Mouse (Mus musculus) MEL (cell line): ENCODE data around the gene Fam213a. TPM values are rescaled to one million over a fixed set of nuclear protein-coding genes. Genes with fewer than 3 reads are reported as not detected.

ENCODE experiments used
- DNase-seq: peaks from one replicate; pipeline ENCODE4 v3.0.0; 2011; ENCODE audit warnings: low read depth, low spot score
- H3K27ac ChIP-seq: 2 replicates; pipeline ENCODE4 v1.5.1; 2012; ENCODE audit warnings: low read depth, mild to moderate bottlenecking, control low read depth, low read length, moderate library complexity; ENCODE audit not compliant: control insufficient read depth
- H3K27me3 ChIP-seq, 2 experiments: fragments of 150-350 bp in 1 of 2; sonication (generic) in 1 of 2; 2 replicates each; pipeline ENCODE4 v1.6.1; 2012; ENCODE audit warnings: low read length in 2 of 2, mild to moderate bottlenecking in 2 of 2, improper control_type of control experiment in 1 of 2, moderate library complexity in 1 of 2; ENCODE audit not compliant: insufficient read depth in 2 of 2, control insufficient read depth in 1 of 2
- H3K36me3 ChIP-seq, 2 experiments: 2 replicates each; pipeline ENCODE4 v1.6.1; 2012 to 2014; ENCODE audit warnings: low read length in 2 of 2, improper control_type of control experiment in 1 of 2, inconsistent platforms in 1 of 2, mild to moderate bottlenecking in 1 of 2; ENCODE audit not compliant: insufficient read depth in 2 of 2, control insufficient read depth in 1 of 2
- H3K4me1 ChIP-seq, 2 experiments: fragments of 150-350 bp in 1 of 2; sonication (generic) in 1 of 2; 2 replicates each; pipeline ENCODE4 v1.6.1; 2012; ENCODE audit warnings: low read length in 2 of 2, improper control_type of control experiment in 1 of 2, mild to moderate bottlenecking in 1 of 2; ENCODE audit not compliant: insufficient read depth in 2 of 2, control insufficient read depth in 1 of 2
- H3K4me3 ChIP-seq, 2 experiments: fragments of 150-350 bp in 1 of 2; sonication (generic) in 1 of 2; 2 replicates each; pipeline ENCODE4 v1.5.1; 2012; ENCODE audit warnings: low read depth in 2 of 2, low read length in 2 of 2, mild to moderate bottlenecking in 2 of 2, moderate library complexity in 2 of 2, control low read depth in 1 of 2, improper control_type of control experiment in 1 of 2; ENCODE audit not compliant: control insufficient read depth in 1 of 2, insufficient read depth in 1 of 2
- H3K79me2 ChIP-seq: 2 replicates; pipeline ENCODE4 v1.6.1; 2012; ENCODE audit warnings: mild to moderate bottlenecking, low read length, moderate library complexity; ENCODE audit not compliant: control insufficient read depth, poor library complexity, insufficient read depth
- H3K9ac ChIP-seq: 2 replicates; pipeline ENCODE4 v1.6.1; 2012; ENCODE audit warnings: low read depth, mild to moderate bottlenecking, control low read depth, low read length, moderate library complexity; ENCODE audit not compliant: control insufficient read depth, poor library complexity, severe bottlenecking
- H3K9me3 ChIP-seq: fragments of 150-350 bp; sonication (generic); replicated peaks from 2 replicates; pipeline ENCODE4 v1.6.1; 2012; ENCODE audit warnings: mild to moderate bottlenecking, low read length, improper control_type of control experiment, moderate library complexity; ENCODE audit not compliant: insufficient read depth
- CHD1 ChIP-seq: IDR thresholded peaks from 2 replicates; pipeline ENCODE4 v1.6.1; 2012; ENCODE audit warnings: low read depth, mild to moderate bottlenecking, inconsistent platforms, low read length, improper control_type of control experiment
- CHD2 ChIP-seq: IDR thresholded peaks from 2 replicates; pipeline ENCODE4 v1.6.1; 2011; ENCODE audit warnings: low read length, improper control_type of control experiment
- CTCF ChIP-seq, 3 experiments: IDR thresholded peaks in 2 of 3; conservative IDR thresholded peaks in 1 of 3; 2 replicates each; pipeline ENCODE4 v1.5.1; 2011 to 2012; ENCODE audit warnings: low read length in 3 of 3, low read depth in 2 of 3, mild to moderate bottlenecking in 2 of 3, improper control_type of control experiment in 1 of 3, inconsistent platforms in 1 of 3, mixed read lengths in 1 of 3, moderate library complexity in 1 of 3; ENCODE audit not compliant: control insufficient read depth in 1 of 3, insufficient read depth in 1 of 3, poor library complexity in 1 of 3, severe bottlenecking in 1 of 3
- ELF1 ChIP-seq: IDR thresholded peaks from 2 replicates; pipeline ENCODE4 v1.6.1; 2014; ENCODE audit warnings: low read depth, mild to moderate bottlenecking, inconsistent platforms, low read length, improper control_type of control experiment, moderate library complexity
- EP300 ChIP-seq, 2 experiments: IDR thresholded peaks; 2 replicates each; pipeline ENCODE4 v1.6.1; 2011; ENCODE audit warnings: improper control_type of control experiment in 2 of 2, low read length in 2 of 2, low read depth in 1 of 2, mild to moderate bottlenecking in 1 of 2
- ETS1 ChIP-seq: IDR thresholded peaks from 2 replicates; pipeline ENCODE4 v1.6.1; 2012; ENCODE audit warnings: low read depth, mild to moderate bottlenecking, inconsistent platforms, low read length, improper control_type of control experiment, moderate library complexity
- GATA1 ChIP-seq: IDR thresholded peaks from 2 replicates; pipeline ENCODE4 v1.6.1; 2011; ENCODE audit warnings: low read depth, low read length, improper control_type of control experiment
- HCFC1 ChIP-seq: IDR thresholded peaks from 2 replicates; pipeline ENCODE4 v1.6.1; 2012; ENCODE audit warnings: low read depth, mild to moderate bottlenecking, inconsistent platforms, low read length, improper control_type of control experiment, moderate library complexity
- JUND ChIP-seq: IDR thresholded peaks from 2 replicates; pipeline ENCODE4 v1.6.1; 2011; ENCODE audit warnings: low read depth, mild to moderate bottlenecking, improper control_type of control experiment, low read length
- KAT2A ChIP-seq: conservative IDR thresholded peaks from 2 replicates; pipeline ENCODE4 v1.6.1; 2012; ENCODE audit warnings: low read depth, low read length, improper control_type of control experiment, inconsistent platforms
- MAFK ChIP-seq: IDR thresholded peaks from 2 replicates; pipeline ENCODE4 v1.6.1; 2011; ENCODE audit warnings: low read depth, mild to moderate bottlenecking, low read length, improper control_type of control experiment, borderline replicate concordance
- MAX ChIP-seq: IDR thresholded peaks from 2 replicates; pipeline ENCODE4 v1.6.1; 2011; ENCODE audit warnings: low read length, improper control_type of control experiment
- MXI1 ChIP-seq: IDR thresholded peaks from 2 replicates; pipeline ENCODE4 v1.6.1; 2011; ENCODE audit warnings: mild to moderate bottlenecking, low read depth, low read length, improper control_type of control experiment
- MYB ChIP-seq: IDR thresholded peaks from 2 replicates; pipeline ENCODE4 v1.6.1; 2011; ENCODE audit warnings: mild to moderate bottlenecking, low read depth, low read length, improper control_type of control experiment
- NELFE ChIP-seq: IDR thresholded peaks from 2 replicates; pipeline ENCODE4 v1.6.1; 2011; ENCODE audit warnings: low read depth, low read length, improper control_type of control experiment
- POLR2A ChIP-seq, 2 experiments: IDR thresholded peaks; 2 replicates each; pipeline ENCODE4 v1.6.1; 2011 to 2012; ENCODE audit warnings: low read length in 2 of 2, mild to moderate bottlenecking in 2 of 2, control low read depth in 1 of 2, improper control_type of control experiment in 1 of 2, low read depth in 1 of 2, moderate library complexity in 1 of 2; ENCODE audit not compliant: control insufficient read depth in 1 of 2, insufficient read depth in 1 of 2, poor library complexity in 1 of 2
- POLR2AphosphoS2 ChIP-seq: IDR thresholded peaks from 2 replicates; pipeline ENCODE4 v1.6.1; 2011; ENCODE audit warnings: low read length, improper control_type of control experiment
- POLR2AphosphoS5 ChIP-seq: IDR thresholded peaks from 2 replicates; pipeline ENCODE4 v1.6.1; 2012; ENCODE audit warnings: low read depth, borderline replicate concordance, mild to moderate bottlenecking, inconsistent platforms, low read length, moderate library complexity, mixed read lengths
- RAD21 ChIP-seq: IDR thresholded peaks from 2 replicates; pipeline ENCODE4 v1.6.1; 2011; ENCODE audit warnings: mild to moderate bottlenecking, low read depth, low read length, improper control_type of control experiment
- RCOR1 ChIP-seq: IDR thresholded peaks from 2 replicates; pipeline ENCODE4 v1.6.1; 2012; ENCODE audit warnings: low read depth, mild to moderate bottlenecking, inconsistent platforms, low read length, improper control_type of control experiment
- TAL1 ChIP-seq: IDR thresholded peaks from 2 replicates; pipeline ENCODE4 v1.6.1; 2012; ENCODE audit warnings: mild to moderate bottlenecking, inconsistent platforms, low read length, moderate library complexity, mixed read lengths
- TBP ChIP-seq: IDR thresholded peaks from 2 replicates; pipeline ENCODE4 v1.8.0; 2011; ENCODE audit warnings: low read depth, low read length, improper control_type of control experiment
- TCF12 ChIP-seq: IDR thresholded peaks from 2 replicates; pipeline ENCODE4 v1.6.1; 2014; ENCODE audit warnings: low read depth, mild to moderate bottlenecking, inconsistent platforms, low read length, improper control_type of control experiment, moderate library complexity
- UBTF ChIP-seq: IDR thresholded peaks from 2 replicates; pipeline ENCODE4 v1.6.1; 2012; ENCODE audit warnings: low read depth, mild to moderate bottlenecking, inconsistent platforms, low read length, improper control_type of control experiment, moderate library complexity, borderline replicate concordance; ENCODE audit not compliant: insufficient read depth
- USF2 ChIP-seq, 2 experiments: IDR thresholded peaks; 2 replicates each; pipeline ENCODE4 v1.6.1; 2011 to 2012; ENCODE audit warnings: improper control_type of control experiment in 2 of 2, low read length in 2 of 2, borderline replicate concordance in 1 of 2, inconsistent platforms in 1 of 2, low read depth in 1 of 2, mild to moderate bottlenecking in 1 of 2; ENCODE audit not compliant: insufficient read depth in 1 of 2
- ZKSCAN1 ChIP-seq: IDR thresholded peaks from 2 replicates; pipeline ENCODE4 v1.6.1; 2012; ENCODE audit warnings: low read depth, mild to moderate bottlenecking, inconsistent platforms, low read length, improper control_type of control experiment, moderate library complexity
- ZNF384 ChIP-seq: IDR thresholded peaks from 2 replicates; pipeline ENCODE4 v1.6.1; 2012; ENCODE audit warnings: low read depth, mild to moderate bottlenecking, inconsistent platforms, low read length, improper control_type of control experiment
- polyA plus RNA-seq, 2 experiments: library from polyadenylated mRNA; stranded (reverse) in 1 of 2; unstranded in 1 of 2; fragments of >175 nt in 1 of 2; fragments of >200 nt in 1 of 2; gene quantifications; 2 replicates each; pipeline versions ENCODE4 v1.2.1 to v1.2.4; 2012; ENCODE audit warnings: low replicate concordance in 2 of 2, low read depth in 1 of 2; ENCODE audit not compliant: insufficient read length in 2 of 2, insufficient read depth in 1 of 2, missing spikeins in 1 of 2
- total RNA-seq: library from RNA; depleted of rRNA; stranded (reverse); fragments of 300-350 nt; gene quantifications from 2 replicates; pipeline ENCODE4 v1.2.3, GENCODE M21; 2012

The Fam213a gene
- total and polyA plus RNA-seq, 3 experiments = 19.2 to 28.5 TPM; not detected in 1

DNA sequence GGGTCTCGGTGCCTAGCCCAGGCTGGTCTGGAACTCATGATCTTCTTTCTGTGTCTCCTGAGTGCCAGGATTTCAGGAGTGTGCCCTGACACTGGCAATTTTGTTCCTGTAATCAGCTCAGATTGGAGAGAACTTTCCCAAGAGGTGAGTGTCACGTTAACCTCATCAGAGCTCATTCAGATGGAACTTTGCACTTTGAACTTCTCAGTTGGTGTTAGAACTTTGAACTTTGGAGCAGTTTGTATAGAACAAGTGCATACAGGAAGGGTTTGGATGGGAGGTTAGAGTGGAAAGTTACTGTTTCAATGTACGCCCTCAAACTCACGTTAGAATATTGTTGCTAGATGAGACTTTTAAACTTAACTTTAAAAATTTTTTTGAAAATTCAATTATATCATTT, 15.7 kb upstream of the Fam213a start:
- peaks cover 8 to 18% of the 10 kb centered on the region in 2 experiments for H3K4me1 ChIP-seq

DNA sequence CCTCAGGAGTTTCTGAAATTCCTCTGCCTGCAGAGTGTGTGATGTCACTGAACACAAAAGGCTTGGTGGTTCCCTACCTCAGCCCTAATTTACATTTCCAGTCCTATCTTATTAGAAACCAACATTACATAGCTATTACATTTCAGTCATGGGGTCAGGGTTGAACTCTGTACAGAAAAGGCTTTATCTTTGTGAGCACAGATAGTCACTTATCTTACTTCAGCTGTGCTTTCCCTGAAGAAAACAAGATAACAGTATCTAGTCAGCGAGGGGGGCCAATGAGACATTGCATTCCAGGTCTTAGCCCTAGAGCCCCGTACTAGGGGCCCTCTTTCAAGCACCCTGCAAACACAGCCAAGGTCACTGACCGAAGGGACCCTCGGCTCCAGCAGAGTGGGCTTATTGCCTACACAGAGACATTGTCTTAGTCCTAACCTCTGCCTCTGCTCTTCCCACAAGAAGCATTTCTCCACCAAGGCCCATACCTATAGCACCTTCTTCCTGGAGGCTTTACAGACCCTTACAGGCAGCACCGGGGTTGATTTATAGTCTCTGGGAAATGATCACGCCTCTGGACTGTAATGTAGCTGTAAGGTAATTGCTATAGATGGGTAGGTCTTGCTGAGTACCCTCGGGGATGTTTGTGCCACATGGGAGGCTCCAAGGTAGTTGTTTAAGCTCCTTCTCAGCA, 12.2 kb upstream of the Fam213a start:
- Histone ChIP-seq H3K9ac (no peak overlapping the region), H3K27ac (peak overlapping the region; percentile 32; the same call in 1 of the 2 replicates)
- TF ChIP-seq CTCF (IDR thresholded peaks at IDR 0.05 in 2 of 3, conservative IDR thresholded peaks at IDR 0.05 in 1 of 3; ENCODE audit: control insufficient read depth in 1 of 3, insufficient read depth in 1 of 3, low read depth in 2 of 3, low read length in 3 of 3, poor library complexity in 1 of 3, severe bottlenecking in 1 of 3) (no peak), ZKSCAN1 (no peak), TAL1 (peak; percentile 33; the same call in 1 of the 2 replicates), UBTF (no peak), HCFC1 (no peak), JUND (no peak), ETS1 (peak; percentile 98), CHD2 (no peak), USF2 (IDR thresholded peaks at IDR 0.05; ENCODE audit: borderline replicate concordance in 1 of 2, insufficient read depth in 1 of 2, low read depth in 1 of 2, low read length in 2 of 2) (no peak), MAFK (no peak), MAX (no peak), TCF12 (peak; percentile 96), GATA1 (peak; percentile 96), EP300 (IDR thresholded peaks at IDR 0.05; ENCODE audit: low read depth in 1 of 2, low read length in 2 of 2) (peak; percentile 84 to 86), KAT2A (no peak; the same call in 1 of the 2 replicates), MYB (no peak), POLR2A (IDR thresholded peaks at IDR 0.05; ENCODE audit: control insufficient read depth in 1 of 2, insufficient read depth in 1 of 2, low read depth in 1 of 2, low read length in 2 of 2, poor library complexity in 1 of 2) (no peak), CHD1 (no peak), POLR2AphosphoS5 (no peak), NELFE (no peak), TBP (no peak), ELF1 (no peak), RCOR1 (peak; percentile 81), ZNF384 (peak; percentile 35; the same call in 1 of the 2 replicates), POLR2AphosphoS2 (no peak), RAD21 (no peak)

More for the DNA sequence above, 15.7 kb upstream of the Fam213a start:
- H3K9ac ChIP-seq = no peak overlapping the region
- no peak overlapping the region for H3K27ac ChIP-seq
- DNase-seq = no peak
- no peak overlapping the region for H3K4me3 ChIP-seq
- no peaks in the 10 kb centered on the region for H3K27me3 ChIP-seq
- H3K79me2 ChIP-seq = no peaks in the 10 kb centered on the region
- H3K36me3 ChIP-seq = peaks cover 0 to 16% of the 10 kb centered on the region in 2 experiments; a peak in 2 of 4 replicates
- H3K9me3 ChIP-seq = no peaks in the 10 kb centered on the region
- TF ChIP-seq MXI1 (no peak), MAFK (no peak), HCFC1 (no peak), CTCF (IDR thresholded peaks at IDR 0.05 in 2 of 3, conservative IDR thresholded peaks at IDR 0.05 in 1 of 3; ENCODE audit: control insufficient read depth in 1 of 3, insufficient read depth in 1 of 3, low read depth in 2 of 3, low read length in 3 of 3, poor library complexity in 1 of 3, severe bottlenecking in 1 of 3) (no peak), EP300 (IDR thresholded peaks at IDR 0.05; ENCODE audit: low read depth in 1 of 2, low read length in 2 of 2) (no peak), TAL1 (no peak), NELFE (no peak), MYB (no peak), CHD1 (no peak), RAD21 (no peak), POLR2A (IDR thresholded peaks at IDR 0.05; ENCODE audit: control insufficient read depth in 1 of 2, insufficient read depth in 1 of 2, low read depth in 1 of 2, low read length in 2 of 2, poor library complexity in 1 of 2) (no peak)
- TF ChIP-seq, all 39 proteins: peak for 0

More for the DNA sequence above, 12.2 kb upstream of the Fam213a start:
- Histone ChIP-seq H3K4me3 (peak overlapping the region in 1 of 2 experiments; percentile 13; a peak in 1 of 4 replicates), H3K79me2 (no peaks in the 10 kb centered on the region), H3K36me3 (peaks cover 0 to 16% of the 10 kb centered on the region in 2 experiments; a peak in 2 of 4 replicates), H3K9me3 (no peaks in the 10 kb centered on the region), H3K4me1 (peaks cover 8 to 18% of the 10 kb centered on the region in 2 experiments), H3K27me3 (no peaks in the 10 kb centered on the region)
- DNase-seq = peak; percentile 53
